Mouse (Mus musculus) lung, embryonic 14.5 days (tissue): ENCODE data around the gene Tspan5. TPM values are rescaled to one million over a fixed set of nuclear protein-coding genes. Genes with fewer than 3 reads are reported as not detected.

Experiments used
- ATAC-seq: fragments of 200-750 bp; cut with Nextera tagmentation; 2 replicates; pipeline ENCODE4 v1.8.0; 2017; ENCODE audit warnings: mild to moderate bottlenecking, moderate TSS enrichment, moderate library complexity; ENCODE audit not compliant: insufficient read depth
- DNase-seq: peaks from one replicate; pipeline ENCODE4 v3.0.0-alpha.2; 2015
- H3K27ac ChIP-seq: fragments of 300-500 bp; sonication (generic); 2 replicates; pipeline ENCODE4 v1.5.1; 2014; ENCODE audit warnings: low read depth, mild to moderate bottlenecking, moderate library complexity
- H3K27me3 ChIP-seq: fragments of 300-500 bp; sonication (generic); 2 replicates; pipeline ENCODE4 v1.6.1; 2014; ENCODE audit warnings: low read length, control low read depth; ENCODE audit not compliant: insufficient read depth
- H3K36me3 ChIP-seq: fragments of 300-500 bp; sonication (generic); 2 replicates; pipeline ENCODE4 v1.6.1; 2014; ENCODE audit warnings: control low read depth; ENCODE audit not compliant: insufficient read depth
- H3K4me1 ChIP-seq: fragments of 300-500 bp; sonication (generic); 2 replicates; pipeline ENCODE4 v1.6.1; 2014; ENCODE audit warnings: antibody characterized with exemption, control low read depth; ENCODE audit not compliant: insufficient read depth
- H3K4me2 ChIP-seq: fragments of 300-500 bp; sonication (generic); 2 replicates; pipeline ENCODE4 v1.6.1; 2014; ENCODE audit warnings: mild to moderate bottlenecking
- H3K4me3 ChIP-seq: fragments of 300-500 bp; sonication (generic); 2 replicates; pipeline ENCODE4 v1.5.1; 2014; ENCODE audit warnings: low read depth, low read length
- H3K9ac ChIP-seq: fragments of 300-500 bp; sonication (generic); 2 replicates; pipeline ENCODE4 v1.6.1; 2014
- H3K9me3 ChIP-seq: fragments of 300-500 bp; sonication (generic); 2 replicates; pipeline ENCODE4 v1.6.1; 2016; ENCODE audit warnings: low read depth, low read length, control low read depth
- CTCF ChIP-seq: IDR thresholded peaks from 2 replicates; pipeline ENCODE4 v1.5.1; 2016; ENCODE audit warnings: antibody characterized with exemption, low read depth
- WGBS: fragments of 180-500 bp; shearing (Covaris S2); extraction: QIAGEN DNeasy Blood & Tissue Kit; methylation state at CpG from one replicate; pipeline ENCODE4 v1.1.7; 2014; 5-methylcytosine and 5-hydroxymethylcytosine counted together
- polyA plus RNA-seq: library from polyadenylated mRNA; unstranded; fragments of >200 nt; fragmentation: Nextera tagmentation; extraction: Ambion mirVana; gene quantifications from 2 replicates; pipeline ENCODE4 v1.2.1, GENCODE M21; 2014

Tspan5 gene
- polyA plus RNA-seq, 1 experiment from 2014 or later, result 28.3 TPM

GRCm38 (mm10) chr3:138728840-138729239 lies 13.2 kb upstream of the Tspan5 start:
- no peaks in the 10 kb centered on the region for H3K4me1 ChIP-seq
- 70% methylated on average over 3 of the region's 3 CpGs for WGBS
- H3K9me3 ChIP-seq, result no peaks in the 10 kb centered on the region
- H3K9ac ChIP-seq, result no peak overlapping the region
- no peak overlapping the region for H3K4me3 ChIP-seq
- no peaks in the 10 kb centered on the region for H3K36me3 ChIP-seq
- TF ChIP-seq CTCF, result no peak
- no peak overlapping the region for H3K27ac ChIP-seq
- DNase-seq (no peak), ATAC-seq (no peak)
- no peak overlapping the region for H3K4me2 ChIP-seq
- no peaks in the 10 kb centered on the region for H3K27me3 ChIP-seq

- WGBS, result 62% methylated on average over 3 of the region's 3 CpGs
- Histone ChIP-seq H3K9me3 (no peaks in the 10 kb centered on the region), H3K4me2 (no peak overlapping the region), H3K4me1 (no peaks in the 10 kb centered on the region), H3K36me3 (no peaks in the 10 kb centered on the region), H3K9ac (no peak overlapping the region), H3K27ac (no peak overlapping the region), H3K4me3 (no peak overlapping the region), H3K27me3 (no peaks in the 10 kb centered on the region)
- no peak for TF ChIP-seq CTCF
- DNase-seq (no peak), ATAC-seq (no peak)
Observed at GRCm38 (mm10) chr3:138730812-138731211, 11.2 kb upstream of the Tspan5 start.

GRCm38 (mm10) chr3:138735760-138736159 lies 6.2 kb upstream of the Tspan5 start:
- Histone ChIP-seq H3K27me3 (peaks cover 1% of the 10 kb centered on the region; the same call in 1 of the 2 replicates), H3K27ac (no peak overlapping the region), H3K4me2 (no peak overlapping the region), H3K9me3 (no peaks in the 10 kb centered on the region), H3K36me3 (no peaks in the 10 kb centered on the region), H3K9ac (no peak overlapping the region), H3K4me3 (no peak overlapping the region), H3K4me1 (no peaks in the 10 kb centered on the region)
- 75% methylated on average over 5 of the region's 5 CpGs for WGBS
- DNase-seq, result no peak
- no peak for ATAC-seq
- no peak for TF ChIP-seq CTCF

GRCm38 (mm10) chr3:138739150-138739700 lies 2.8 kb upstream of the Tspan5 start:
- DNase-seq (peak; percentile 72), ATAC-seq (no peak)
- no peak for TF ChIP-seq CTCF
- no peaks in the 10 kb centered on the region for H3K36me3 ChIP-seq
- no peak overlapping the region for H3K4me3 ChIP-seq
- H3K4me2 ChIP-seq, result no peak overlapping the region
- no peaks in the 10 kb centered on the region for H3K9me3 ChIP-seq
- no peak overlapping the region for H3K9ac ChIP-seq
- H3K27me3 ChIP-seq, result peaks cover 8% of the 10 kb centered on the region
- 54% methylated on average over 4 of the region's 4 CpGs for WGBS
- no peaks in the 10 kb centered on the region for H3K4me1 ChIP-seq
- H3K27ac ChIP-seq, result no peak overlapping the region

- no peak for TF ChIP-seq CTCF
- no peaks in the 10 kb centered on the region for H3K36me3 ChIP-seq
- no peak overlapping the region for H3K4me3 ChIP-seq
- 78% methylated on average over 3 of the region's 3 CpGs for WGBS
- no peak overlapping the region for H3K27ac ChIP-seq
- no peak for DNase-seq
- no peaks in the 10 kb centered on the region for H3K9me3 ChIP-seq
- ATAC-seq, result no peak
- peaks cover 4% of the 10 kb centered on the region for H3K4me1 ChIP-seq
- H3K27me3 ChIP-seq, result peaks cover 8% of the 10 kb centered on the region
- no peak overlapping the region for H3K4me2 ChIP-seq
- no peak overlapping the region for H3K9ac ChIP-seq
Observed at GRCm38 (mm10) chr3:138740291-138740690, 1.7 kb upstream of the Tspan5 start.

- Histone ChIP-seq H3K4me2 (peak overlapping the region; percentile 88), H3K27ac (no peak overlapping the region), H3K27me3 (peaks cover 8% of the 10 kb centered on the region), H3K4me1 (peaks cover 8% of the 10 kb centered on the region), H3K9ac (no peak overlapping the region), H3K36me3 (no peaks in the 10 kb centered on the region), H3K4me3 (0 out of 2 replicates have a peak overlapping the region, but pooled peaks have one; percentile 72), H3K9me3 (no peaks in the 10 kb centered on the region)
- WGBS, result 59% methylated on average over 8 of the region's 8 CpGs
- DNase-seq (no peak), ATAC-seq (no peak)
- no peak for TF ChIP-seq CTCF
Observed at GRCm38 (mm10) chr3:138740843-138741540, 1.0 kb upstream of the Tspan5 start.

GRCm38 (mm10) chr3:138742566-138742930 lies 553 bp downstream of the Tspan5 start:
- ATAC-seq (peak; percentile 18), DNase-seq (peak; percentile 50)

More at GRCm38 (mm10) chr3:138742566-138742930, 553 bp downstream of the Tspan5 start:
- peak overlapping the region; percentile 72 for H3K4me3 ChIP-seq
- H3K4me1 ChIP-seq, result peaks cover 8% of the 10 kb centered on the region
- H3K36me3 ChIP-seq, result no peaks in the 10 kb centered on the region
- TF ChIP-seq CTCF, result no peak
- under 1% methylated on average over 23 of the region's 23 CpGs for WGBS
- H3K9ac ChIP-seq, result peak overlapping the region; percentile 71
- peak overlapping the region; percentile 88 for H3K4me2 ChIP-seq
- H3K27me3 ChIP-seq, result peaks cover 8% of the 10 kb centered on the region
- H3K9me3 ChIP-seq, result no peaks in the 10 kb centered on the region
- H3K27ac ChIP-seq, result peak overlapping the region; percentile 70
